Mouse (Mus musculus) forebrain, embryonic 14.5 days (tissue): ENCODE results near the gene Plxna1. TPM values are rescaled to one million over a fixed set of nuclear protein-coding genes. Genes with fewer than 3 reads are reported as not detected.

ENCODE experiments used
- ATAC-seq: fragments of 200-750 bp; cut with Nextera tagmentation; 2 replicates; pipeline ENCODE4 v1.8.0; 2017; ENCODE audit warnings: mild to moderate bottlenecking, moderate library complexity
- DNase-seq: peaks from one replicate; pipeline ENCODE4 v3.0.0-alpha.2; 2015; ENCODE audit warnings: low spot score
- H3K27ac ChIP-seq: fragments of 300-500 bp; sonication (generic); 2 replicates; pipeline ENCODE4 v1.5.1; 2014; ENCODE audit warnings: low read depth, mild to moderate bottlenecking, control low read depth, low read length, moderate library complexity
- H3K27me3 ChIP-seq: fragments of 300-500 bp; sonication (generic); replicated peaks from 2 replicates; pipeline ENCODE4 v1.6.1; 2014; ENCODE audit warnings: low read length, control low read depth, mixed read lengths; ENCODE audit not compliant: control insufficient read depth, insufficient read depth
- H3K36me3 ChIP-seq: fragments of 300-500 bp; sonication (generic); 2 replicates; pipeline ENCODE4 v1.6.1; 2014; ENCODE audit warnings: low read length, control low read depth; ENCODE audit not compliant: control insufficient read depth, insufficient read depth
- H3K4me1 ChIP-seq: fragments of 300-500 bp; sonication (generic); 2 replicates; pipeline ENCODE4 v1.6.1; 2014; ENCODE audit warnings: antibody characterized with exemption, low read length, control low read depth; ENCODE audit not compliant: control insufficient read depth, insufficient read depth
- H3K4me2 ChIP-seq: fragments of 300-500 bp; sonication (generic); 2 replicates; pipeline ENCODE4 v1.6.1; 2014; ENCODE audit warnings: mild to moderate bottlenecking, control low read depth, low read length
- H3K4me3 ChIP-seq: fragments of 300-500 bp; sonication (generic); 2 replicates; pipeline ENCODE4 v1.5.1; 2014; ENCODE audit warnings: low read depth, low read length, control low read depth
- H3K9ac ChIP-seq: fragments of 300-500 bp; sonication (generic); 2 replicates; pipeline ENCODE4 v1.6.1; 2014; ENCODE audit warnings: mild to moderate bottlenecking, low read length, control low read depth, moderate library complexity
- H3K9me3 ChIP-seq: fragments of 300-500 bp; sonication (generic); replicated peaks from 2 replicates; pipeline ENCODE4 v1.6.1; 2016; ENCODE audit warnings: low read length, control low read depth, mixed read lengths; ENCODE audit not compliant: control insufficient read depth
- WGBS: fragments of 180-500 bp; shearing (Covaris S2); extraction: QIAGEN DNeasy Blood & Tissue Kit; methylation state at CpG from one replicate; pipeline ENCODE4 v1.1.7; 2014; 5-methylcytosine and 5-hydroxymethylcytosine counted together
- polyA plus RNA-seq: library from polyadenylated mRNA; unstranded; fragments of >200 nt; fragmentation: Nextera tagmentation; extraction: Ambion mirVana; gene quantifications from 2 replicates; pipeline ENCODE4 v1.2.1, GENCODE M21; 2014

Gene Plxna1
- polyA plus RNA-seq, 1 experiment from 2014 or later, result 26.8 TPM

- Histone ChIP-seq H3K4me3 (no peak overlapping the region), H3K4me2 (no peak overlapping the region), H3K36me3 (no peaks in the 10 kb centered on the region), H3K9me3 (no peaks in the 10 kb centered on the region), H3K27ac (no peak overlapping the region), H3K4me1 (0 out of 2 replicates have a peak, but pooled peaks cover 3% of the 10 kb centered on the region), H3K9ac (no peak overlapping the region), H3K27me3 (no peaks in the 10 kb centered on the region)
- ATAC-seq (no peak), DNase-seq (no peak)
- WGBS, result 86% methylated on average over 9 of the region's 9 CpGs
Measured at GRCm38 (mm10) chr6:89299818-89300217, 62.6 kb downstream of the Plxna1 start.

GRCm38 (mm10) chr6:89296909-89297695, 65.3 kb downstream of the Plxna1 start:
- Histone ChIP-seq H3K9me3 (no peaks in the 10 kb centered on the region), H3K27ac (no peak overlapping the region), H3K9ac (no peak overlapping the region), H3K36me3 (no peaks in the 10 kb centered on the region), H3K4me2 (no peak overlapping the region), H3K4me3 (no peak overlapping the region), H3K4me1 (0 out of 2 replicates have a peak, but pooled peaks cover 3% of the 10 kb centered on the region), H3K27me3 (no peaks in the 10 kb centered on the region)
- ATAC-seq (peak; percentile 57), DNase-seq (peak; percentile 72)
- WGBS, result 19% methylated on average over 15 of the region's 15 CpGs

GRCm38 (mm10) chr6:89296001-89296709, 66.3 kb downstream of the Plxna1 start:
- no peaks in the 10 kb centered on the region for H3K27me3 ChIP-seq

GRCm38 (mm10) chr6:89294621-89295020, 67.8 kb downstream of the Plxna1 start:
- no peaks in the 10 kb centered on the region for H3K36me3 ChIP-seq
- H3K27me3 ChIP-seq, result no peaks in the 10 kb centered on the region
- DNase-seq (no peak), ATAC-seq (no peak)
- no peaks in the 10 kb centered on the region for H3K9me3 ChIP-seq
- H3K27ac ChIP-seq, result no peak overlapping the region
- WGBS, result 66% methylated on average over 1 of the region's 1 CpGs
- H3K4me1 ChIP-seq, result 0 out of 2 replicates have a peak, but pooled peaks cover 3% of the 10 kb centered on the region
- no peak overlapping the region for H3K9ac ChIP-seq
- H3K4me2 ChIP-seq, result no peak overlapping the region
- H3K4me3 ChIP-seq, result no peak overlapping the region

More at GRCm38 (mm10) chr6:89296001-89296709, 66.3 kb downstream of the Plxna1 start:
- Histone ChIP-seq H3K36me3 (no peaks in the 10 kb centered on the region), H3K27ac (no peak overlapping the region), H3K4me2 (no peak overlapping the region), H3K9ac (no peak overlapping the region), H3K4me1 (0 out of 2 replicates have a peak, but pooled peaks cover 3% of the 10 kb centered on the region), H3K9me3 (no peaks in the 10 kb centered on the region), H3K4me3 (no peak overlapping the region)
- no peak for DNase-seq
- 90% methylated on average over 8 of the region's 8 CpGs for WGBS
- ATAC-seq, result no peak

- no peaks in the 10 kb centered on the region for H3K36me3 ChIP-seq
- ATAC-seq (no peak), DNase-seq (no peak)
- 6% methylated on average over 7 of the region's 7 CpGs for WGBS
- no peak overlapping the region for H3K9ac ChIP-seq
- no peak overlapping the region for H3K4me3 ChIP-seq
- H3K9me3 ChIP-seq, result no peaks in the 10 kb centered on the region
- no peaks in the 10 kb centered on the region for H3K27me3 ChIP-seq
- no peak overlapping the region for H3K4me2 ChIP-seq
- no peak overlapping the region for H3K27ac ChIP-seq
- H3K4me1 ChIP-seq, result 0 out of 2 replicates have a peak, but pooled peaks cover 6% of the 10 kb centered on the region
Measured at GRCm38 (mm10) chr6:89291494-89291893, 70.9 kb downstream of the Plxna1 start.

GRCm38 (mm10) chr6:89288156-89288555, 74.3 kb downstream of the Plxna1 start:
- H3K27ac ChIP-seq, result no peak overlapping the region
- no peaks in the 10 kb centered on the region for H3K36me3 ChIP-seq
- no peak overlapping the region for H3K4me3 ChIP-seq
- H3K4me2 ChIP-seq, result no peak overlapping the region
- DNase-seq, result no peak
- no peaks in the 10 kb centered on the region for H3K9me3 ChIP-seq
- no peak for ATAC-seq
- no peak overlapping the region for H3K9ac ChIP-seq
- H3K4me1 ChIP-seq, result peaks cover 9% of the 10 kb centered on the region; the same call in 1 of the 2 replicates
- H3K27me3 ChIP-seq, result no peaks in the 10 kb centered on the region
- WGBS, result 31% methylated on average over 6 of the region's 6 CpGs

- no peaks in the 10 kb centered on the region for H3K27me3 ChIP-seq
- no peaks in the 10 kb centered on the region for H3K36me3 ChIP-seq
- 59% methylated on average over 6 of the region's 6 CpGs for WGBS
- peaks cover 9% of the 10 kb centered on the region; the same call in 1 of the 2 replicates for H3K4me1 ChIP-seq
- H3K4me3 ChIP-seq, result no peak overlapping the region
- H3K9me3 ChIP-seq, result no peaks in the 10 kb centered on the region
- 0 out of 2 replicates have a peak overlapping the region, but pooled peaks have one; percentile 9 for H3K27ac ChIP-seq
- ATAC-seq (peak; percentile 74), DNase-seq (peak; percentile 69)
- H3K4me2 ChIP-seq, result no peak overlapping the region
- H3K9ac ChIP-seq, result no peak overlapping the region
Measured at GRCm38 (mm10) chr6:89286700-89287428, 75.6 kb downstream of the Plxna1 start.

GRCm38 (mm10) chr6:89286286-89286655, 76.1 kb downstream of the Plxna1 start:
- Histone ChIP-seq H3K36me3 (no peaks in the 10 kb centered on the region), H3K4me1 (peaks cover 9% of the 10 kb centered on the region; the same call in 1 of the 2 replicates), H3K27me3 (no peaks in the 10 kb centered on the region), H3K9ac (no peak overlapping the region), H3K9me3 (no peaks in the 10 kb centered on the region), H3K27ac (0 out of 2 replicates have a peak overlapping the region, but pooled peaks have one; percentile 9), H3K4me3 (no peak overlapping the region), H3K4me2 (no peak overlapping the region)
- WGBS, result 72% methylated on average over 3 of the region's 3 CpGs
- DNase-seq (no peak), ATAC-seq (no peak)
